Mouse (Mus musculus): ENCODE measurements around the gene Dscaml1. TPM values are rescaled to one million over a fixed set of nuclear protein-coding genes. Genes with fewer than 3 reads are reported as not detected.
A peak's percentile ranks its signal among the peaks of the same experiment; 100 is the strongest.

Gene Dscaml1
- total RNA-seq, 2 experiments from 2014 or later = 0.32 to 0.36 TPM

- peak in 1 of 2 experiments; percentile 33 for DNase-seq (ENCODE audit: low spot score in 2 of 2)
Measured at GRCm38 (mm10) chr9:45504977-45505376, 78.5 kb downstream of the Dscaml1 start.

DNA sequence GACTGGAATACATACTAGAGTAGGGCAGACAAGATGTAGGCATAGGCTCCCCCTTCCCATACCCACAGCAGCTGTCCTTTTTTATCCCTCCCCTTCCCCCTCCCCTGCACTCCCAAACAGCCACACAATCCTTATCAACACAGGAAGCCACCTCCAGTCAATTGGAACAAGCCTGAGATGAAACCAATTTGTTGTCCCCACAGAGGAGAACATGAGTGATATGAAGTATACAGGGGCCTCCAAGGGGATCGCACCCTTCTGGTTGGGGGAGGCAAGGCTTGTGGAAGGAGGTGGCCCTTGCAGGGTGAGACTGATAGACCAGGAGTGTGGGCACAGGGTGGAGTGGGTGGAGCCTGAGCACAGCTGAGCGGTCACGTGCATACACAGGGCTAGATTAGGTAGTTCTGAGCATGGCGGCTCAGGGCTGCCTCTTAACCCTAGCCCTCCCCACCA, 79.1 kb downstream of the Dscaml1 start:
- no peak for DNase-seq (ENCODE audit: low spot score in 2 of 2)

DNA sequence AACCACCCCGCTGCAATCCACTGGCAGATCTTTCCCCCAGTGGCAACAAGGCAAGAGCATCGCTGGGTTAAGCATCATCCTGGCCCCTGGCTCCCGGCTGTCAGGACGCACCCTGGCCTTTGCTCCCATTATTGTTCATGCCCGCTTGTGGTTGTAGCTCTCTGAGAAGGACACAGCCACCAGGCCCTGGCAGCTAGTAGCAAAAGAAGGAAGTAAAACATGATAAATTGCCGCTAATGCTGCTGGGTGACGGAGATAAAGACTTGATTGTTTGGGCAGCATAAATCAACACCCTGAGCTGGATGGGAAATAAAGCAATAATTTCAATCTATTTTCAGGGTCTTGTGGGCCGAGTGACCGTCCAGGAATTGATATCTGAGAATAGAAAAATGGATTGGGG, 81.1 kb downstream of the Dscaml1 start:
- no peak for DNase-seq (ENCODE audit: low spot score in 2 of 2)

- no peak for DNase-seq (ENCODE audit: low spot score in 2 of 2)
Measured at GRCm38 (mm10) chr9:45510806-45511546, 84.5 kb downstream of the Dscaml1 start.

DNA sequence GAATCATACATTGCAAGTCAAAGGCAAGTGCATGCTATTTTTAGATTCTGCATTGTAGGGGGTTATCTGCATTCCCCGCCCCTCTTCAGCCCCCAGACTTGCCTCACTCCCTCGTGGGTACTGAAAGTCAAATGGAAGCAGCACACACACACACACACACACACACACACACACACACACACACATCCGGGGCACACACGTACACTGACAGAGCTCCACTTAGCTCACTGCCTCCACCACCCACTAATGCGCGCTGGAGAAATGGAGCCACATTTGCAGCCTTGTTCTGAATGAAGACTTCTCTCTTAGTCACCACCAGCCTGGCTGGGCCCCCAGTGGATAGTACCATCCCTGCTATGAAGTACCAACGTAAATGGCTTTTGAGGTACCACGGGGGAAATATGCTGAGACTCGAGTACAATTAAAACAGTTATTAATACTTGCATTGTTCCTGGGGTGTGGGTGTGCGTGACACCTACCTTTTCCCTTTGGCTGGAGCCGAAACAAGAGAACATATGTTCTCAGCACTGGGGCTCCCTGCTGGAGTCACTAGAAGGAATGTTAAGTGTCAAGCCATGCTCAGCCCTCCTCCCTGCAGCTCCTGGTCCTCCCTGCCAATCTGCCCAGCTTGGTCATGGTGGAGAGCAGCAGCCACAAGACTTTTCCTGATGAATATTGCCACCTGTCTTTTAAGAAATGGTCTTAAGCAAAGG, 91.7 kb downstream of the Dscaml1 start:
- DNase-seq (ENCODE audit: low spot score in 2 of 2) = no peak

DNA sequence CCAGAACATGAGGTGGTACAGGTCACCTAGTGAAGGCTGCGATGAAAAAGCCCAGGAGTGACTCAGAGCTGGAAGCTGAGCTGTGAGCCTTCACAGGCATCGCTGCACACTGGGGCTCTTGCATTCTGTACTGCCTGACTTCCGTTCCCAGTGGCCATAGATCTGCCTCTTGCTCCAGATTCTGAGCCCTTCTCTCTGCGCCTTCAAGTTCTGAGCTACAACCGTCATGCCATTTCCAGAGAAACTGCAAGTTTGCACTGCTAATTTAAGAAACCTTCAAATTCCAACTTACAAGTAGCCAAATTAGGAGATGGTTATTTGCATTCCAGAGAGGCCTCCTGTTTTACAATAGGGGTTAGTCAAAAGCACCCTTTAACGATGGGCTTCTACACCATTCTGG, 93.4 kb downstream of the Dscaml1 start:
- DNase-seq (ENCODE audit: low spot score in 2 of 2) = no peak

DNA sequence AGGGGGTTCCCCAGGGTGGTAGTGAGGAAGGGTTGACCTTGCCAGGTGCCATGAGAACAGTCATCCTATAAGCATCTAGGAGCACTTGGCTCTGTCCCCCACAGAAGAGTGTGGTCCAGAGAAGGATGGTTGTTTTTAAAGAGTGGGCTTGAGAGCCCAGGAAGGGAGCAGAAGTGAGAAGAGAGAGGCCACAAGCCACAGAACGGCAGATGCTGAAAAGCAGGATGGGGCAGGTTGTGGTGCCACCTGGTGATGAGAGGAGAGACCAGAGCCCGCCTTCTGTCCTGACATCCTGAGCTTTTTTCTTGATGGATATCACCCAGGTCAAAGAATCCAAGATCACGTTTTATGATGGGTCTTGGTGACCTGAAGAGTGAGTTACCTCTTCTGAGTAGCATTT, 96.4 kb downstream of the Dscaml1 start:
- no peak for DNase-seq (ENCODE audit: low spot score in 2 of 2)

DNA sequence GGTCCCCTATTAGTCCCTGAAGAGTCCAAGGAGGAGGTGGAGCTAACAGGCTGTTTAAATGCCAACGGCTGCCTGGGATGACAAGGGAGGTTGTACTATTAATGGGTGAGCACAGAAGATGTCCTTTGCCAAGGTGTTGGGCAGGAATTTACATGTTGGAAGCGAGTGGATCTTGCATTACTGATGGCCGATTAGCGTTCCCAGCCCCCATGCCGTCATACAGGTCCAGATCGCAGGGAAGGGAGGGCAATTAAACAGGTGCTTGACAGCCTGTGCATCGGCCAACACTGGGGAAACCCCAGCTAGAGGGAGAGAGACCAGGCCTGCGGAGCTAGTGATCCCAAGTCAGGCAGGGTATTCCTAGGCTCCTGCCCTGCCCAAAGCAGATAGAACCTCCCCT, 98.1 kb downstream of the Dscaml1 start:
- DNase-seq (ENCODE audit: low spot score in 2 of 2) = no peak

DNA sequence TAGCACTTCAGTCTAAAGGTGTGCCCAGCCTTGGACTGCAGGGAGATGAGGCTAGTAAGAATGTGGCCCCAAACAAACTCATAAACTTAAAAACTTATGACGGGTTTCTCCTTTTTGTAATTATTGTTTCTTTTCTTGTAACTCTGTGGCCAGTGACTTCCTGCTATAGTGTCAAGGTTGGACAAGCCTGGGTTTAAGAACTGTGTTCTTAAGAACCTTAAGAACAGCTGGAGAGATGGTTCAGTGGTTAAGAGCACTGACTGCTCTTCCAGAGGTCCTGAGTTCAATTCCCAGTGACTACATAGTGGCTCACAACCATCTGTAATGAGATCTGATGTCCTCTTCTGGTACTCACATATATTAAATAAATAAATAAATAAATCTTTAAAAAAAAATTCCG, 106.8 kb downstream of the Dscaml1 start:
- no peak for DNase-seq (ENCODE audit: low spot score in 2 of 2)

- no peak for DNase-seq (ENCODE audit: low spot score in 2 of 2)
Measured at GRCm38 (mm10) chr9:45534472-45534988, 108.1 kb downstream of the Dscaml1 start.

GRCm38 (mm10) chr9:45537649-45538048, 111.2 kb downstream of the Dscaml1 start:
- DNase-seq (ENCODE audit: low spot score in 2 of 2) = no peak

- no peak for DNase-seq (ENCODE audit: low spot score in 2 of 2)
Measured at GRCm38 (mm10) chr9:45539265-45540044, 113.0 kb downstream of the Dscaml1 start.

DNA sequence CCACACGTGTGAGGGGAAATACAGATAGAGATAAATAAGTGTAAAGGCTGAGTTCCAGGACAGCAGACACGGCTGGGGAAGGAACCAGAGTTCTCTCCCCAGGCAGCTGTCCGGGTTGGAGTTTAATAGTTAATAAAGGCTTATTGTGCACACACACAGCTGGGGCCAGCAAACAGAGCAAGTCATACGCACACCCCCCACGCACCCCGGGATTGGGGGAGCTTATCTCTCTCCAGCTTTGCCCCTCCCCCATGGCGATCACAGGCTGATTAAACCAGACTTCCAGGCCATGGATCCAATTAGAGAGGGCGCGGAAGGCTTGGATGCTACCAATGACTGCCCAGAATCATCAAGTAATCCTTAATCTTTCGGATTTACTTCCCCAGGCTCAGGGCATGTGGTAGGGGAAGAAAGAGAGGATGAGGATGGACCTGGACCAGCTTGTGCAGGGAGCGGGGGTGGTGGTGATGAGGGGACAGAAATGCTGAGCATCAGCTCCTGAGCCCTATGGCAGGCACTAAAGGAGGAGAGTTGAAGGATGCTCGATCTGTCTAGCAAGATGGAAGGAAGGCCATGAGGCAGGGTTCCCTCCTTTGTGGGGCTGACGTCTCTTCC, 119.7 kb downstream of the Dscaml1 start:
- DNase-seq (ENCODE audit: low spot score in 2 of 2) = peak; percentile 24 to 25

GRCm38 (mm10) chr9:45546902-45547578, 120.6 kb downstream of the Dscaml1 start:
- peak in 1 of 2 experiments; percentile 15 for DNase-seq (ENCODE audit: low spot score in 2 of 2)

DNA sequence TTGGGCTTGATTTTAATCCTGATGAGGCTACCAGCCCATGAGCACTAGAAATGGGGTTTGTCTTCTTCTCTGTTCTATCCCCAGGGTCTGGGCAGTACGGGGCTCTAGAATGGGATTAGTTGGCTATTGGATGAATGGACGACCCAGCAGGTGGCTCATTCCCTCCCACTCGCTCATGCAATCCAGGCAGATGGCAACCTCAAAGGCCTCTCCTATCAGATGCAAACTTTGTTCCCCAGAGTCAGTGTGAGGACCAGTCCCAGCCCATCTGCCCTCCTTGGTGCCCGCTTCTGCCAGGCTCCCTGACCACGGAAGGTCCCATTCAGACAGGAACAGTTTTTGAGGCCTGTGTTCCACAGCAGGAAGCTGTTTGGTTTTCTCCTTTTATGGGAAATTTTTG, 123.4 kb downstream of the Dscaml1 start:
- no peak for DNase-seq (ENCODE audit: low spot score in 2 of 2)

- no peak for DNase-seq (ENCODE audit: low spot score in 2 of 2)
Measured at GRCm38 (mm10) chr9:45550210-45550609, 123.8 kb downstream of the Dscaml1 start.

- no peak for DNase-seq (ENCODE audit: low spot score in 2 of 2)
Measured at GRCm38 (mm10) chr9:45550662-45551061, 124.2 kb downstream of the Dscaml1 start.

DNA sequence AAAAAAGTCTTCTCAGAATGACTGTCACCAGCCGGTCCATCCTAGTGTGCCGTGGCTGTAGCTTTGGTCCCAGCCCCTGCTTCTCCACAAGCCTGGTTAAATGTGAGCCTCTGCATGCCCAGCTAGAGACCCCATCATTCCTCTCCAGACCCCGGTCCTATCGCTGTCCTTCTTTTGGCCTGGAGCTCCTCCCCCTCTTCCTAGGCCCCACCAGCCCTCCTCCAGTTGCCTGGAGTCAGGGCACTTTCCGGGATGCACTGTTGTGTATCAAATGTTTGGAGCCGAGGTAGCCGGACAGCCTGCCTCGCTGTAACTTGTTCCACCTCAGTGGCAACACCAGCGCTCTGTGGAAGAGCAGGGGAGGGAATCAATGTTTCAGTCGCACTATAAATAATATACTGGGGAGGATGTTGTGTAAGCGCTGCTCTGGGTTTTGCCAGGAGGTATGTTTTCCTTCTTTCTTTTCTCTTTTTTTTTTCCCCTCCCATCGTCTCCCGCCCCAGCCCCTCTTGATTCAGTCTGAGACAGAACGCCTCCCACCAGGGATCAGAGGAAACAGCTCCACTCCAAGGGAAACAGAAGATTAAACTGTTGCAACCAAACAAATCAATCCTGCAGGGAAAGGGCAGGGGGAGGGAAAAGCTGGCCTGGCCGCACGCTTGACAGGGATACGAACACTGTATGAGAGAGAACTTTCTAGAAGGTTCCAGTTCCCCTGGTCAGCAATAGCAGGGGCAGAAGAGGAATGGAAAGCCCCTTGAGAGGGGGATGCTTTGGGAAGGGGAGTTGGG, 128.8 kb downstream of the Dscaml1 start:
- peak in 1 of 2 experiments; percentile 29 for DNase-seq (ENCODE audit: low spot score in 2 of 2)

GRCm38 (mm10) chr9:45556882-45557281, 130.5 kb downstream of the Dscaml1 start:
- DNase-seq (ENCODE audit: low spot score in 2 of 2) = no peak

DNA sequence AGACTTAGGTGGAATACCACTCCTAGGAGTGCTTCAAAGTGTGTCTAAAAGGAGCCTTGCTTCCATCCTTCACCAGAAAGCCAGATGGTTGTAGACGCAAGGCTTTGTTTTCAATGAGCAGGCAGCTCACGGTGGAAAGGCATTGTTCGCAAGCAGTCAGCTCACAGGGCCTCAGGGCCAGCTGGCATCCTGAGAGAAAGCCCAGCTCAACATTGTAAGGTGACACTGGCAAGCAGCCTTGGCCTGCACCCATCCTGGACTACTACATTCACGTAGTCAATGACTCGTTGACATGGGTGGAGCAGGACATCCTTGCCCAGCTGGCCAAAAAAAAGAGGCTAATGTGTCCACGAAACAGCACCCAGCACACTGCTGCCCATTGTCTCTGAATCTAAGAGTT, 134.6 kb downstream of the Dscaml1 start:
- DNase-seq (ENCODE audit: low spot score in 2 of 2) = no peak

All from gastrocnemius, postnatal 4 days (tissue).